8 mouse cellular contexts compared by ENCODE assay signal in genomic region chr2:106797855-106798254, GRCm38 (mm10).
DNase-seq lines count a peak whose midpoint lies in the region; ATAC-seq lines count a peak whose summit lies in the region.

No protein-coding gene starts in this region.

- no peak overlapping the region for H3K4me2 ChIP-seq in neural tube, embryonic 11.5 days (ENCODE audit: low read depth)
- H3K4me2 ChIP-seq in forebrain, embryonic 16.5 days (ENCODE audit: low read length): peak overlapping the region; percentile 39
- H3K4me2 ChIP-seq in midbrain, embryonic 11.5 days: no peak overlapping the region

- peaks cover 22% of the 10 kb centered on the region for H3K4me1 ChIP-seq in neural tube, embryonic 11.5 days (ENCODE audit: control insufficient read depth, insufficient read depth, low read length)
- H3K4me1 ChIP-seq in forebrain, embryonic 16.5 days (replicated peaks; ENCODE audit: control insufficient read depth, insufficient read depth, low read length): peaks cover 23% of the 10 kb centered on the region
- H3K4me1 ChIP-seq in midbrain, embryonic 11.5 days (ENCODE audit: control insufficient read depth, insufficient read depth, low read length): peaks cover 22% of the 10 kb centered on the region

- peak; percentile 24 for DNase-seq in neural tube, embryonic 11.5 days (ENCODE audit: low spot score)
- DNase-seq in neural tube, embryonic 10.5 days (ENCODE audit: extremely low spot score, low spot score): no peak
- no peak for DNase-seq in midbrain, embryonic 11.5 days (ENCODE audit: low spot score, missing footprints)
- no peak for DNase-seq in cerebellum, adult 9-10 months
- DNase-seq in gastrocnemius, postnatal 36 days: no peak
- DNase-seq in gastrocnemius, postnatal 25 days: no peak
- no peak for DNase-seq in layer of hippocampus, adult 18-20 months (ENCODE audit: low spot score in 2 of 2)

- H3K27me3 ChIP-seq in neural tube, embryonic 11.5 days (ENCODE audit: control insufficient read depth, insufficient read depth, low read length): no peaks in the 10 kb centered on the region
- no peaks in the 10 kb centered on the region for H3K27me3 ChIP-seq in forebrain, embryonic 16.5 days (replicated peaks; ENCODE audit: control insufficient read depth, insufficient read depth, low read length)
- H3K27me3 ChIP-seq in midbrain, embryonic 11.5 days (ENCODE audit: control insufficient read depth, insufficient read depth, low read length): 0 out of 2 replicates have a peak, but pooled peaks cover 2% of the 10 kb centered on the region

- H3K36me3 ChIP-seq in neural tube, embryonic 11.5 days (ENCODE audit: control insufficient read depth, insufficient read depth, low read length): no peaks in the 10 kb centered on the region
- H3K36me3 ChIP-seq in forebrain, embryonic 16.5 days (ENCODE audit: control insufficient read depth, insufficient read depth): no peaks in the 10 kb centered on the region
- no peaks in the 10 kb centered on the region for H3K36me3 ChIP-seq in midbrain, embryonic 11.5 days (ENCODE audit: control insufficient read depth, insufficient read depth, low read length)

- H3K27ac ChIP-seq in neural tube, embryonic 11.5 days (ENCODE audit: low read depth, low read length): no peak overlapping the region
- H3K27ac ChIP-seq in forebrain, embryonic 16.5 days (ENCODE audit: low read length): peak overlapping the region; percentile 61; the same call in 1 of the 2 replicates
- no peak overlapping the region for H3K27ac ChIP-seq in midbrain, embryonic 11.5 days (ENCODE audit: low read depth, low read length)

- intact Hi-C loops in gastrocnemius, postnatal 36 days (cut with DNase I): no loop called here

- H3K9me3 ChIP-seq in neural tube, embryonic 11.5 days (ENCODE audit: control insufficient read depth, low read length): no peaks in the 10 kb centered on the region
- H3K9me3 ChIP-seq in forebrain, embryonic 16.5 days (ENCODE audit: control insufficient read depth, low read length): no peaks in the 10 kb centered on the region
- no peaks in the 10 kb centered on the region for H3K9me3 ChIP-seq in midbrain, embryonic 11.5 days (ENCODE audit: control insufficient read depth, low read length)

- H3K9ac ChIP-seq in neural tube, embryonic 11.5 days (ENCODE audit: low read length): no peak overlapping the region
- peak overlapping the region; percentile 29; the same call in 1 of the 2 replicates for H3K9ac ChIP-seq in forebrain, embryonic 16.5 days (replicated peaks; ENCODE audit: low read depth, low read length)
- H3K9ac ChIP-seq in midbrain, embryonic 11.5 days (ENCODE audit: low read length): no peak overlapping the region

- ATAC-seq in neural tube, embryonic 11.5 days (ENCODE audit: insufficient read depth, low FRiP score, low TSS enrichment): peak; percentile 72
- ATAC-seq in forebrain, embryonic 16.5 days: peak; percentile 57
- ATAC-seq in midbrain, embryonic 11.5 days (ENCODE audit: low FRiP score): peak; percentile 88

- WGBS in neural tube, embryonic 11.5 days: 36% methylated on average over 3 of the region's 3 CpGs
- 7% methylated on average over 3 of the region's 3 CpGs for WGBS in forebrain, embryonic 16.5 days
- WGBS in midbrain, embryonic 11.5 days: 11% methylated on average over 3 of the region's 3 CpGs

- H3K4me3 ChIP-seq in neural tube, embryonic 11.5 days (ENCODE audit: low read depth, low read length): no peak overlapping the region
- no peak overlapping the region for H3K4me3 ChIP-seq in forebrain, embryonic 16.5 days (replicated peaks; ENCODE audit: low read length)
- no peak overlapping the region for H3K4me3 ChIP-seq in midbrain, embryonic 11.5 days (ENCODE audit: low read depth, low read length)
